Mouse (Mus musculus) urinary bladder, postnatal 0 days (tissue): ENCODE results near the gene Hcn2. TPM values are rescaled to one million over a fixed set of nuclear protein-coding genes. Genes with fewer than 3 reads are reported as not detected.

Experiments
- polyA plus RNA-seq: library from polyadenylated mRNA; unstranded; fragments of >200 nt; fragmentation: Nextera tagmentation; extraction: Ambion mirVana; gene quantifications from 2 replicates; pipeline ENCODE4 v1.2.1, GENCODE M21; 2015

Gene Hcn2
- 0.06 and 0.08 TPM in 2 replicates for polyA plus RNA-seq

GRCm38 (mm10) chr10:79716254-79716987 lies at the start of gene Hcn2:
TSS of gene Hcn2 (plus strand) at chr10:79716634.

DNA sequence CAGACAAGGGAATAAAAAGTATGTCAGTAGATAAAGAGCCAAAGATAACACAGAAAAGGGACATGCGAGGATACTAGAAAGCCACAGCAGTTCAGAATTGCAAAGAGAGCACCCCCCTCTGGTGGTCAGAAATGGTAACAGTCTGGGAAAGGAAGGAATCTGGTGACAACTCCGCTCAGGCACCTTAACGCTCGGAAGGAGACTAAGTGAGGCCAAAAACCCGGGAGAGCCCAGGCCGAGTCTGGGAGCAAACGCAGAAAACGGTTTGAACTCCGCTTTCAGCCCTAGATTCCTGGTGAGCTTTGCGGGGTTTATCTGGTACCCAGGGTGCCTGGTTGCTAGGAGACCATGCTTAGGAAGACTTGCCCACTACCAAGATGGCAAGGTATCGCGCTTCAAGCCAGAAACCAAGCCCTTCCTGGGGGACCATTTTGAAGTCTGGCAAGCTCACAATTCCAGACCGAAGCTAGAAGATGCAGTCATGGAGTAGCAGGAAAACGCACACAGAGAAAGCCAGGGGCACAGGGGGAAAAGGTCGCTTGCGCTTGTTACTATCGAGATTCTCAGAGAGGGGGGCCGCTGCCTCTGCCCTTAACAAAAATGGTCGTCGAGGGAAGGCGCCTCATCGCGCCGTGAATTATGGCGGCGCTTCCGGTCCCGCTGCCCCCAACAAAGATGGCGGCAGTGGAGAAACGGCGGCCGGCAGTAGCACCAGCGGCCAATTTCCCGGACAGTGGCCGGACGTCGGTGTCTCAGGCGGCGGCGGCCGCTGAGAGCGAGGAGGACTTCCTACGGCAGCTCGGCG lies 47.5 kb upstream of the Hcn2 start, which contains the start of gene Tpgs1:
TSS of gene Tpgs1 (plus strand) at position 599 of the 805 bp plus-strand sequence.

DNA sequence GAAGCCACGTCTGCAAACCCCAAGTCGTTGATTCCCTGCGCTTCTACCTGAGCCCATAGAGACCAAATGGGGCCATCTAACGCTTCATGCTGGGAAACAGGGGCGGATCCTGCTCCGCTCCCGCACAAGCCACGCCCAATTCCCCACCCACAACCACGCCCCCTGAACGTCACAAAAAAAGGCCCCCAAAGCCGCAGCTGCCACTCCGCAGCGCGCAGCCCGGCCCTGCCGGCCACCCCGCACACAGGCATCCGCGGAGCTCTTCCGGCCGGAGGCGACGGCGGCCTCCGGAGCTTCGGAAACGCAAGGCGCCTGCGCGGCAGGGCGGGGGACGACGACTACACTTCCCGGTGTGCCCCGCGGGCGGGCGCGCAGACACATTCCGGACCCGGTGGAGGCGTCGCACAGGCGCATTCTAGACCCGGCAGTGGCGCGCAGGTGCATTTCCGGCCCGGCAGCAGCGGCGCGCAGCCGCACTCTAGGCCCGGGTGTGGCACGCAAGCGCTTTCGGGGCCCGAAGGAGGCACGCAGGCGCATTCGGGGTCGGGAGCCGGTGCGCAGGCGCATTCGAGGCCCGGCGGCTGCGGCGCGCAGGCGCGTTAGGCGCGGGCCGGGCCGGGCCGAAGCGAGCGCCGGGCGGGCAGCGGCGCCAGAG lies 34.7 kb upstream of the Hcn2 start, which contains the start of gene Cdc34:
TSS of gene Cdc34 (plus strand) at position 605 of the 655 bp plus-strand sequence.

DNA sequence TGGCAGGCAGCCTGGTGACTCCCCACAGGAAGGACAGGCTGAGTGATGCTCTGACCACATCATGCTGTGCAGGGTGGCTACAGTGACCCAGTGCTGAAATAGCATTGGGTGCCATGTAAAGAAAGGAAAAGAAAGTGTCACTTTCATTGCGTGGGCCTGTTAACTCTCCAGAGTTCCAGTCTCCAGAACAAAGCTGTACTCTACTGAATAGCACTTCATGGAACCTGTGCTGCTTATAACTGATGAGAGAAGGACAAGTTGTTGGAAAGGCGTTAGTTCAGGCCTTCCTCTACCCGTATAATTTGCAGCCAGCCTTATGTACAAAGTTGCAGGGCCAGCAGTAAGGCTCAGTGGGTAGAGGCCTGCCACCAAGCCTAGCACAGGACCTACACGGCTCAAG lies 27.7 kb upstream of the Hcn2 start, which contains the start of gene Gzmm:
TSS of gene Gzmm (plus strand) at position 301 of the 400 bp plus-strand sequence.

DNA sequence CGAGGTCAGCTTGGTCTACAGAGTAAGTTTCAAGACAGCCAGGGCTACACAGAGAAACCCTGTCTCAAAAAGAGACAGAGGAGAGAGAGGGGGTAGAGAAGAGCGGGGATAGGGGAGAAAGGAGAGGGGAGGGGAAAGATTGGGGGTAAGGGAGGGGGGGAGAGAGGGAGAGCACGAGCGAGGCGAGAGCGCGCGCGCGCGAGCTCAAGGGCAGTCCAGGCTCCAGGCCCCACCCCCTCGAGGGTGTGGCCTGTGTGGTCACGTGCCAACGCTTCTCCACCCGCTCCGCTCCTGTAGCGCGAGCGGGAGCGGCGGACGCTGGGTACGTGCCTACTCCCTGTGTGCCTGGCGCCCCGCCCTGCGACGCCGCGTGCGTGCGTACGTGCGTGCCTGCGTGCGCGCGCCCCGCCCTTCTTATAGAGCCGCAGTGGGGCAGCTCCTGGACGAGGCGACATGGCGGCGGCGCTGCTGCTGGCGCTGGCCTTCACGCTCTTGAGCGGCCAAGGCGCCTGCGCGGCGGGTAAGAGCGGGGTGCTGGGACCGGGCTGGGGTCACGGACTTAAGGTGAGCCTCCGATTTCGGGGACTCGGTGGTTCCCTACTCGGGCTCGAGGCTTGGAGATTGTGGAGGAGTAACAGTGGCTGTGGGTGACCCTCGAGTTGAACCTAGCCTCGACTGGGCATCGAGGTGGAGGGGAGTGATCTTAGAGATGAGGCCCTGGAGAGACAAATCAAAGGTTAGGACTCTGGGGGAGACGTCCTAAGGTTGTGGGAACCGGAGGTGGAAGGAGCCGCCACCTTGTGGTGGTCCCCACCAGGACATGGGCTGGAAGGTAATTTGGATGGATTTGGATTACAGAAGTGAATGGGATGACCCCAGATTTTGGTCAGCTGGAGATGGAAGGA lies 12.1 kb upstream of the Hcn2 start, which contains the start of gene Bsg:
TSS of gene Bsg (plus strand) at position 427 of the 905 bp plus-strand sequence.

DNA sequence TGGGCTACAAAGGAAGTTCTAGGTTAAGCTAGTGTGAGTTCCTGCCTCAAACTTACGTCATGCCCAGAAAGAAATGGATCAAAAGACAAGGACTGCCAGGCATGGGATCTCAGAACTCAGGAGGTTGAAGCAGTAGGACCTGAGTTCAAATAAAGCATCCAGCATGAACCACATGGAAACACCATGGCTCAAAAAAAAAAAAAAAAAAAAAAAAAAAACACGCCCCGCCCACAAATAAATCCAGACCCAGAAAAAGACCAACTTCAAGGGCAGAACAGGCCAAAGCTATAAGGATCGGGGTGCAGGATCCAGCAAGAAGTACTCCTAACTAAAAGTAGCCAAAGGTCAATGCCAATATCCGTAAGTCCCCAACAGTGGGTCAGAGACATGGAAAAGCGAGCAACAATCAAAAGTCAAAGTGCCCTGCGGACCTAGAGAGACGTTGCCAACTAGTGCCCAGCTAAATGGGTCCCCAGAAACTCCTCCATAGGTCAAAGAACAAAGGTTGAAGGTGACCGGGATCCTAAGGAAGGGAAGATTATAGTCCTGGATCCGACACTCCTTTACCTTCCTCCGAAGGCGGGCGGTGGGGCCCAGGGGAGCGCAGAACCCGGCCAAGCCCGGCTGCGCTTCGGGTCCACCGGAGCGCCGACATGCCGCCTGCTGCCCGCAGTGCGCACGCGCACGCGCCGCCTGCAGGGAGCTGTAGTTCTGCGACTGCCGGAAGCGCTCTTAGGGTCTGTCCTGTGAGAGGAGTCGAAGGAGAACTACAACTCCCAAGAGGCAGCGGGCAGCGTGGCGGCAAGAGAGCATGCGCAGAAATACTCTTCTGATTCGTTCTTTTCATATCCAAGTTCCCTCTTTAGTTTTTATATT lies 29.7 kb downstream of the Hcn2 start, which contains the start of gene Polrmt:
TSS of gene Polrmt (minus strand) at position 684 of the 876 bp plus-strand sequence.

DNA sequence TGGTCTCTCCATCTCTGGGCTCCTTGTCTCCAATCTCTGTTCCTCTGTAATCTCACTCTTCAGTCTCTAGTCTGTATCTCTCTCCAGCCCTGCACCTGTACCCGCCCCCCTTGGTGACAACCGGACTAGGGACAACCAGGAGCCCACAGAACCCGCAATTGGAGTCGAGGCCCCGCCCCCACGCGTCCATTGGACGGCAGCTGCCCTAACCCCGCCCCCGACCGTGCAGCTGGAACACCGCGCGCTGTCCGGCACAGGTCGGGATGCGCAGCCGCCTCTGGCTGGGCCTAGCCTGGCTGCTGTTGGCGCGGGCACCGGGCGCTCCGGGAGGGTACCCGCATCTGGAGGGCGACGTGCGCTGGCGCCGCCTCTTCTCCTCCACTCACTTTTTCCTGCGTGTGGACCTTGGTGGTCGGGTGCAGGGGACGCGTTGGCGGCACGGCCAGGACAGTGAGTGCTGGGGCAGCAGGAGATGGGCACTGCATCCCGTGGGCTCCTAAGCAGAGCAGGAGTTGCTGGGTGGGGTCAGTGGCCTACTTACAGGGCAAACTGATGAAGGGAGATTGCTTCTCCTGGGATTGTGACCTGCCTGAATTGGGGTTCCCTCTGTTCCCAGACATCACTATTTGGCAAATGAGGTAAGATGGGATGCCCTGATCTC lies 38.6 kb downstream of the Hcn2 start, which contains the start of gene Fgf22:
TSS of gene Fgf22 (plus strand) at position 221 of the 661 bp plus-strand sequence.

GRCm38 (mm10) chr10:79766508-79767325 lies 50.3 kb downstream of the Hcn2 start, which contains the start of gene Rnf126:
TSS of gene Rnf126 (minus strand) at chr10:79766952.

DNA sequence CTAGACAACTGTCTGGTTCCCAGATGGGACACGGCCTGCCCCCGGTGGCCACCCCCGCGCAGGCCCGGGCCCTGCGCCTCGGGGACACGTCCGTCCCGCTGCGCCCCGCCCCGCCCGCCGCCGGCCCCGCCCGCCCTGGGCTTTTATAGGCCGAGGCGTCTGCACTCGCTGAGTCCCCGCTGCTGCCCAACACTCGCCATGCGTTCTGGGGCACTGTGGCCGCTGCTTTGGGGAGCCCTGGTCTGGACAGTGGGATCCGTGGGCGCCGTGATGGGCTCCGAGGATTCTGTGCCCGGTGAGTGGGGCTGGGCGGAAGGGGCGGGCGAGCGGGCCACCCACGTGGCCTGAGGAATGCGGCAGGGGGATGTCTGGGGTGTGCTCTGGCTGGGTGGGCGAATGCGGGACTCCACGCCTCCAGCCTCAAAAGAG lies 60.7 kb downstream of the Hcn2 start, which contains the start of gene Fstl3:
TSS of gene Fstl3 (plus strand) at position 170 of the 429 bp plus-strand sequence.

Other genes starting within 250 kb of the Hcn2 start
- not detected in 2 replicates for gene Vmn2r83, start 247.9 kb upstream of the Hcn2 start, polyA plus RNA-seq
- 30.4 and 31.8 TPM in 2 replicates for gene Plpp2, start 182.8 kb upstream of the Hcn2 start, polyA plus RNA-seq
- gene Mier2, start 161.4 kb upstream of the Hcn2 start, polyA plus RNA-seq: 24.2 and 26.1 TPM in 2 replicates
- not detected in 2 replicates for gene Theg, start 129.3 kb upstream of the Hcn2 start, polyA plus RNA-seq
- not detected in 2 replicates for gene C2cd4c, start 102.6 kb upstream of the Hcn2 start, polyA plus RNA-seq
- 2.1 and 2.5 TPM in 2 replicates for gene Shc2, start 78.7 kb upstream of the Hcn2 start, polyA plus RNA-seq
- not detected in 2 replicates for gene Odf3l2, start 70.9 kb upstream of the Hcn2 start, polyA plus RNA-seq
- gene Madcam1, start 52.1 kb upstream of the Hcn2 start, polyA plus RNA-seq: 0.35 and 0.39 TPM in 2 replicates
- 47.4 and 51.3 TPM in 2 replicates for gene Tpgs1, start 47.3 kb upstream of the Hcn2 start, polyA plus RNA-seq
- 63.7 and 68.6 TPM in 2 replicates for gene Cdc34, start 34.4 kb upstream of the Hcn2 start, polyA plus RNA-seq
- 0.16 and 0.48 TPM in 2 replicates for gene Gzmm, start 27.6 kb upstream of the Hcn2 start, polyA plus RNA-seq
- gene Bsg, start 12.1 kb upstream of the Hcn2 start, polyA plus RNA-seq: 812 and 845 TPM in 2 replicates
- gene Polrmt, start 29.9 kb downstream of the Hcn2 start, polyA plus RNA-seq: 14.4 and 14.7 TPM in 2 replicates
- 0.24 and 0.28 TPM in 2 replicates for gene Fgf22, start 38.4 kb downstream of the Hcn2 start, polyA plus RNA-seq
- gene Rnf126, start 50.3 kb downstream of the Hcn2 start, polyA plus RNA-seq: 50.7 and 60.7 TPM in 2 replicates
- gene Fstl3, start 60.6 kb downstream of the Hcn2 start, polyA plus RNA-seq: 69.7 and 87.0 TPM in 2 replicates
- 0.12 TPM in 1 of 2 replicates, not detected in the other for gene Prss57, start 74.3 kb downstream of the Hcn2 start, polyA plus RNA-seq
- gene Palm, start 76.9 kb downstream of the Hcn2 start, polyA plus RNA-seq: 39.7 and 44.2 TPM in 2 replicates
- gene Misp, start 104.4 kb downstream of the Hcn2 start, polyA plus RNA-seq: 1.6 and 2.9 TPM in 2 replicates
- gene Ptbp1, start 137.8 kb downstream of the Hcn2 start, polyA plus RNA-seq: 109 and 124 TPM in 2 replicates
- gene Prtn3, start 157.8 kb downstream of the Hcn2 start, polyA plus RNA-seq: 2.3 and 8.8 TPM in 2 replicates
- gene Plppr3, start 158.0 kb downstream of the Hcn2 start, polyA plus RNA-seq: 2.2 TPM in 2 replicates
- gene Elane, start 169.6 kb downstream of the Hcn2 start, polyA plus RNA-seq: 0.13 and 0.16 TPM in 2 replicates
- 0.18 TPM in 1 of 2 replicates, not detected in the other for gene Cfd, start 174.2 kb downstream of the Hcn2 start, polyA plus RNA-seq
- gene Med16, start 192.3 kb downstream of the Hcn2 start, polyA plus RNA-seq: 33.5 and 34.4 TPM in 2 replicates
- not detected in 2 replicates for gene Gm26602, start 194.2 kb downstream of the Hcn2 start, polyA plus RNA-seq
- gene Kiss1r, start 200.3 kb downstream of the Hcn2 start, polyA plus RNA-seq: 1.2 and 1.3 TPM in 2 replicates
- 125 and 126 TPM in 2 replicates for gene R3hdm4, start 204.6 kb downstream of the Hcn2 start, polyA plus RNA-seq
- 4.0 TPM in 2 replicates for gene Arid3a, start 210.4 kb downstream of the Hcn2 start, polyA plus RNA-seq
- gene Wdr18, start 243.5 kb downstream of the Hcn2 start, polyA plus RNA-seq: 52.5 and 55.6 TPM in 2 replicates